Mouse (Mus musculus) forebrain, embryonic 13.5 days (tissue): ENCODE results near the gene Kdelc2. TPM values are rescaled to one million over a fixed set of nuclear protein-coding genes. Genes with fewer than 3 reads are reported as not detected.
A peak's percentile ranks its signal among the peaks of the same experiment; 100 is the strongest.

Source experiments
- ATAC-seq: fragments of 200-750 bp; cut with Nextera tagmentation; 2 replicates; pipeline ENCODE4 v1.8.0; 2017
- H3K27ac ChIP-seq: fragments of 300-500 bp; sonication (generic); 2 replicates; pipeline ENCODE4 v1.5.1; 2015; ENCODE audit warnings: inconsistent platforms, mild to moderate bottlenecking, moderate library complexity
- H3K27me3 ChIP-seq: fragments of 300-500 bp; sonication (generic); 2 replicates; pipeline ENCODE4 v1.6.1; 2015; ENCODE audit warnings: mild to moderate bottlenecking, inconsistent platforms
- H3K36me3 ChIP-seq: fragments of 300-500 bp; sonication (generic); 2 replicates; pipeline ENCODE4 v1.6.1; 2015; ENCODE audit warnings: mild to moderate bottlenecking, inconsistent platforms; ENCODE audit not compliant: poor library complexity, severe bottlenecking
- H3K4me1 ChIP-seq: fragments of 300-500 bp; sonication (generic); 2 replicates; pipeline ENCODE4 v1.6.1; 2015; ENCODE audit warnings: inconsistent platforms
- H3K4me2 ChIP-seq: fragments of 300-500 bp; sonication (generic); 2 replicates; pipeline ENCODE4 v1.6.1; 2015; ENCODE audit warnings: inconsistent platforms, mild to moderate bottlenecking, moderate library complexity
- H3K4me3 ChIP-seq: fragments of 300-500 bp; sonication (generic); 2 replicates; pipeline ENCODE4 v1.5.1; 2015; ENCODE audit warnings: mild to moderate bottlenecking, inconsistent platforms
- H3K9ac ChIP-seq: fragments of 300-500 bp; sonication (generic); 2 replicates; pipeline ENCODE4 v1.6.1; 2015; ENCODE audit warnings: mild to moderate bottlenecking, inconsistent platforms
- H3K9me3 ChIP-seq: fragments of 300-500 bp; sonication (generic); replicated peaks from 2 replicates; pipeline ENCODE4 v1.6.1; 2016; ENCODE audit warnings: inconsistent platforms
- WGBS: fragments of 180-500 bp; shearing (Covaris S2); methylation state at CpG from one replicate; pipeline ENCODE4 v1.1.7; 2015; 5-methylcytosine and 5-hydroxymethylcytosine counted together
- polyA plus RNA-seq: library from polyadenylated mRNA; unstranded; fragments of >200 nt; fragmentation: Nextera tagmentation; extraction: Ambion mirVana; gene quantifications from 2 replicates; pipeline ENCODE4 v1.2.1, GENCODE M21; 2015

Gene Kdelc2
- 4.3 and 4.9 TPM in 2 replicates for polyA plus RNA-seq

DNA sequence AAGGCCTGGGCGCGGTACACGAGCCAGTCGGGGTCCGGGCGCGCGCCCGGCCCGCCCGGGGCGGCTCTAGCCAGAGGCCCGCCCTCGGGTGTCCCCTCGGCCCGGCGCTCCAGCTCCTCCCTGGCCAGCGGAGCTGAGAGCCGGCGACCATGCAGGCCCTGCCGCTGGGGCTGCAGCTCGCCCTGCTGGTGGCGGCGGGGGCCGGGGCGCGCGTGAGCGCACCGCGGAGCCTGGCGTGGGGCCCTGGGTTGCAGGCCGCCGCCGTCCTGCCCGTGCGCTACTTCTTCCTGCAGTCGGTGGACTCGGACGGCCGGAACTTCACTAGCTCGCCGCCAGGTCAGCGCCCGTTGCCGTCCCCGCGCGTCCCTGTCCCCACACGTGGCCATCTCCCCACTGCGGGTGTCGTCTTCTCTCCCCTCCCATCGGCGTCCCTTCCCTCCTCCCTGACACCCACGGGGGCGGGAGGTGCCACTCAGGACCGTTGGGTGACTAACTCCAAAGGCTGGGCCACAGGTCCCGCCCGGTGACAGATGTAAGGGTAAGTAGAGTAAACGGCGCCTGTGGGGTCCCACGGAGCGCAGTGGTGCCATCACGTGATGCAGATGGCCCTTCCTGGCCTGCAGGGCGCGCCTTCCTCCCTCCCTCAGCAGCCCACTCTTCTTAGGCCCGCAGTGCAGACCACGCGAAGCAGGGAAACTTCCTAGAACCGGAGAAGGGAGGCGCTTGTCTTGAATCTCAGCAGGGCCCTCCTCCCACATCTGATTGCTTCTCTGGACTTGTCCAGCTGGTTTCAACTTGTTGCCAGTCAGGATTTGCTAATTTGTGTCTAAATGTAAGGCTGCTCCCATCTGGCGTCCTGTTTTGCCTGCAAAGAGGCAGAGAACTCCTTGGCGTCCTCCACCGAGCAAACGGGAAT is at the start of gene Kdelc2:
Gene Kdelc2, plus strand, starts transcription at position 75 of the 916 bp plus-strand sequence.
- Histone ChIP-seq H3K4me3 (peak within 1 kb of the TSS; percentile 66), H3K4me1 (peaks cover 8% of the 10 kb centered on the region; the same call in 1 of the 2 replicates), H3K36me3 (no peaks in the 10 kb centered on the region), H3K4me2 (peak within 1 kb of the TSS; percentile 97), H3K27me3 (no peaks in the 10 kb centered on the region), H3K27ac (peak within 1 kb of the TSS; percentile 75), H3K9me3 (no peaks in the 10 kb centered on the region), H3K9ac (peak within 1 kb of the TSS; percentile 82)
- WGBS, result under 1% methylated on average over 74 of the region's 75 CpGs
- ATAC-seq, result peak; percentile 96

DNA sequence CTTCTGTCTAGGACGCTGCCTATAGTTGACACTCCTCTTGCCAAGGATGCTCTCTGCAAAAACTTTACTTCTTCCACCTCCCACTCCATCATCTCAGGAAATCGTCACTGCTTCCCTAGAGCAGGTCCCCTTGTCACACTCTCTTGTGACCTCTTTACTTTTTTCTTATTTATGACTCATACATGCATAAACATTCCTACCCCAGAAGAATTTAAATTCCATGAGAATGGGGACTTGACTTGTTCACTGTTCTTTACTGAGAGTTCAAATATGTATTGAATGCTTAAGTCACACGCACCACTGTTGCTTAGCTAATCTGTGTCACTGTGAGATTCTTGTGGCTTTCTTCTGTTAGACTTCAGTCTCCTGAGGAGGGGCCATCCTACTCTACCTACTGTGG is 48.7 kb upstream of the Kdelc2 start:
- WGBS, result 79% methylated on average over 3 of the region's 3 CpGs
- no peak overlapping the region for H3K4me2 ChIP-seq
- ATAC-seq, result no peak

DNA sequence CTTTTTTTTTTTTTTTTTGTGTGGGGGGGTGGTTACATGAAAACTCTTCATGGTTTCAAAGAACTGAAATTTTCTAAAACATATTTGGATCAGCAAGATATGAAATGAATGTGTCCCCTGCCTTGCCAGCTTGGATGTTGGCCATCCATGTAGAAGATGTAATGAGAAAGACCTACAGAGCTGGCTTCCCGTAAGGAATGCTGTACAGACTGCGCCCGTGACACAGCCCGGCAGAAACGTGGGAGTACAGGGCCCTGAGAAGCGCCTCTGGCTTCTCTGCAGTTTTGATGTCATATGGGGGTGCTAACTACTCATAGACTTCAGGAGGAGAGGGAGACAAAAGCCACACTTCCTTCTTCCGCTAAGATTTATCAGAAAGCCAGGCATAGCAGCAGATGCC is 44.2 kb upstream of the Kdelc2 start:
- no peaks in the 10 kb centered on the region for H3K9me3 ChIP-seq
- no peak overlapping the region for H3K27ac ChIP-seq
- no peak for ATAC-seq
- no peak overlapping the region for H3K9ac ChIP-seq
- peaks cover 9% of the 10 kb centered on the region for H3K27me3 ChIP-seq
- H3K4me3 ChIP-seq, result no peak overlapping the region
- no peaks in the 10 kb centered on the region for H3K36me3 ChIP-seq
- WGBS, result 84% methylated on average over 7 of the region's 7 CpGs
- peaks cover 8% of the 10 kb centered on the region; the same call in 1 of the 2 replicates for H3K4me1 ChIP-seq
- H3K4me2 ChIP-seq, result no peak overlapping the region

More for the DNA sequence above, 48.7 kb upstream of the Kdelc2 start:
- no peak overlapping the region for H3K27ac ChIP-seq
- no peak overlapping the region for H3K9ac ChIP-seq
- no peak overlapping the region for H3K4me3 ChIP-seq
- H3K36me3 ChIP-seq, result no peaks in the 10 kb centered on the region
- no peaks in the 10 kb centered on the region for H3K27me3 ChIP-seq
- no peaks in the 10 kb centered on the region for H3K4me1 ChIP-seq
- no peaks in the 10 kb centered on the region for H3K9me3 ChIP-seq

DNA sequence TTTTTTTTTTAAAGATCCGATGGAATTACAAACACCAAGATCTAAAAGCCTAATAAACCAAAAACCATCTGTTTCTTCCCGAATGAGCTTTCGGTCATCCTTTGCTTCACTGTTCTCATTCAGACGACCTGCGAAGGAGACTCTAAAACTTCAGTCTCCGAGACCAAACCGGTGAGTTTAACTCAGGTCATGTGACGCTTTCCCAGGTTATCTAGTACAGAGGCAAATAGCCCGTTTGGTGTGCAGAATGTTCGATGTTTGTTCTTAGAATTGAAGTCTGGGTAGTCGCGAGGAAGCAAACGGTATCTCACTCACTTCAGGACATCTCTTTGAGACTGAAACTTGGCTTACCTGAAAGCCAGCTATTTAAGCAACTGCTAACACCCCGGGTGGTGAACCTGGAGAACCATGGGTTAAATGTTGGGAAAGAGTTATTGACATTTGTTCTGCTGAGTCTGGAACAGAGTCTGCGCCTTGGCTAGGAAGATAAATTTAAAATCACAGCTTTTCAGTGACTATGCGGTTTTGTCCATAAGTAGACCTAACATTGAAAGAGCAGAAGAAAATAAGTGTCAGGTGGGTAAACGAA is 43.4 kb upstream of the Kdelc2 start:
- WGBS, result 52% methylated on average over 17 of the region's 17 CpGs
- no peak for ATAC-seq
- peak overlapping the region; percentile 46; the same call in 1 of the 2 replicates for H3K9ac ChIP-seq

DNA sequence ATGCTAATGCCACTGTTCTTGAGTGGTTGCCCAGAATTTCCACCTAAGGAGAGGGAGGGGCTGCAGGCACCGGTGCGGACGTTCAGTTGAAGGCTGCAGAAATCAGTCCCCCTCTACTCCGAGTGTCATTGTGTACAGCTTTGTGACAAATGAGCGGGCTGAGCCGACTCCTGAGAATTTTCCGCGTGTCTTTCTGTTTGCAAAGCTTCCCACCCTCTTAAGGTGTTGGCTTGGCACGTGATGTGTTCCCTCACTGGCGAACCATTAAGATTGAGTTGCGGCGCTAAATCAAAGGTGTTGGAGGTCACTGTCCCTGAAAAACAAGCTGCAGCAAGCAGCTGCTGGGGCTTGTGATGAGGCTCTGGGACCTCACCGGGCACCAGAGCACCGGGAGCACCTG is 42.9 kb upstream of the Kdelc2 start:
- Histone ChIP-seq H3K4me2 (peak overlapping the region; percentile 71), H3K27ac (no peak overlapping the region), H3K4me3 (peak overlapping the region; percentile 39), H3K27me3 (peaks cover 9% of the 10 kb centered on the region), H3K9ac (peak overlapping the region; percentile 46), H3K4me1 (peaks cover 8% of the 10 kb centered on the region; the same call in 1 of the 2 replicates), H3K9me3 (no peaks in the 10 kb centered on the region), H3K36me3 (no peaks in the 10 kb centered on the region)
- ATAC-seq, result no peak
- 15% methylated on average over 14 of the region's 14 CpGs for WGBS

More for the DNA sequence above, 43.4 kb upstream of the Kdelc2 start:
- Histone ChIP-seq H3K4me1 (peaks cover 8% of the 10 kb centered on the region; the same call in 1 of the 2 replicates), H3K27ac (no peak overlapping the region), H3K27me3 (peaks cover 9% of the 10 kb centered on the region), H3K36me3 (no peaks in the 10 kb centered on the region), H3K9me3 (no peaks in the 10 kb centered on the region), H3K4me3 (peak overlapping the region; percentile 39), H3K4me2 (peak overlapping the region; percentile 71)

DNA sequence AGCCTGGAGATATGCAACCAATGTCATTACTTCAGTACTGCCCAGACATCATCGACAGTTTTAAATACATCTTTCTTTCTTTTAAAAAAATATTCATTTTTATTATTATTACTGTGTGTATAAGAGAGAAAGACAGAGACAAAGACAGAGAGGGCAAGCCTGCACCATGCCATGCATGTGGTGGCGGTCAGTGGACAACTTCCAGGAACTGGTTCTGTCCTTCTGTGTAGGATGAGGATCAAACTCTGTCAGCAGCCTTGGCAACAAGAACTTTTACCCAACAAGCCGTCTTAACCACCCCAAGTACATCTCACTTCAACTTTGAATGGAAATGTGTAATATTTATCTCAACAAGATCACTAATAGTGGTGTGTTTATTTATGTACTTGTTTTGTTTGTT is 41.8 kb upstream of the Kdelc2 start:
- Histone ChIP-seq H3K9ac (no peak overlapping the region), H3K4me3 (no peak overlapping the region), H3K9me3 (no peaks in the 10 kb centered on the region), H3K4me2 (no peak overlapping the region), H3K36me3 (no peaks in the 10 kb centered on the region), H3K27me3 (peaks cover 9% of the 10 kb centered on the region), H3K4me1 (peaks cover 8% of the 10 kb centered on the region; the same call in 1 of the 2 replicates), H3K27ac (no peak overlapping the region)
- 90% methylated on average over 3 of the region's 3 CpGs for WGBS
- no peak for ATAC-seq

DNA sequence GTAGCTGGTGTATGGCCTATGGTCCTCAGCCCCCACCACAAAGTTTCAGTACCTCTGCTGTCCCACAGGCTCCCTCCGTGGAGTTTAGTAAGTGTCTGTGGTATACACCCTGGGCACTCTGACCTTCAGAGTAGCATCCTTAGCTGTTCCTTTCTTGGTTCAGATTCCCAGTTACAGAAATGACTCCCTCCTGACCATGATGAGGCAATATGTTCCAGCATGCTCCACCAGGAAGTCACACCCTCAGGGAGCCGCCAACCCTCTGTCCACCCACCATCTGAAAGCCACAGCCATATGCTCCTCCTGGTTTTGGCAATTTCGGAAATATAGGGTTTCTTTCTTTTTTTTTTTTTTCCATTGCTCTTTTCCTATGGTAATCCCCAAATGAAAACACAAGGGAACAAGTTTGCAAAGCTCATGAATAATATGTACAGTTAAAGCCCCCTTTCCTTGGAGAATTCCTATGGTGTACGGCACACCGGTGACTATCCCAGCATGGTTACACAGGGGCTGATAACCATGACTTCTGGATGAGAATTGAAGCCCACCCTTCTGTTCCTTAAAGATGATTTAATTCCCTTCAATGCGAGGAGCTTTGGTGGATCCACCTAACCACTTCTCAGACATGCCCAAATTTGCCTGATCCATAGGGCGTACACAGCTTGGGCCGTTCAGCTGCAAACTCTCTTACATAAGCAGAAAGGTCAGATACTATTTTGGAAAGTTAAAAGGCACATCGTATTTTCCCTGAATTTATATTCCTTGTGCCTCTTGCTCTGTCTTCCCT is 39.0 kb upstream of the Kdelc2 start:
- H3K4me3 ChIP-seq, result no peak overlapping the region
- H3K4me2 ChIP-seq, result no peak overlapping the region
- H3K36me3 ChIP-seq, result no peaks in the 10 kb centered on the region
- H3K9me3 ChIP-seq, result no peaks in the 10 kb centered on the region
- no peak overlapping the region for H3K9ac ChIP-seq
- H3K4me1 ChIP-seq, result peaks cover 8% of the 10 kb centered on the region; the same call in 1 of the 2 replicates
- no peak overlapping the region for H3K27ac ChIP-seq
- WGBS, result 90% methylated on average over 9 of the region's 9 CpGs
- peaks cover 9% of the 10 kb centered on the region for H3K27me3 ChIP-seq
- no peak for ATAC-seq

DNA sequence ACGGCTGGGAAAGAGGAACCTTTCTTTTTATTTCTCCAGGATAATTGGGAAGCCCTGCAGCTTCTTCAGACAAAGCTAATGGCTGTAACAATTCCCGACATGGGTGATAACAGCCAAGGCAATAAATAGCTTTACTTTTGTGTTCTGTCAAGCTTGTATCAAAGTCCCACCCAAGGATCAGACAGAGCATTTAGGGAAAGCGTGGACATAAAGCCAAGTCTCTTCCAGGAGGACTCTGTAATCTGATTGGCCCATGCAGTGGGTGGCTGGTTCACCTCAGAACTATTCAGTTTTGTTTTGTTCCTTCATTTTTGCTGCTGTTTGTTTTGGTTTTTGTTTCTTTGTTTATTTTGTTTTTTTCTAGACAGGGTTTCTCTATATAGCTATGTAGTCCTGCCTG is 38.1 kb upstream of the Kdelc2 start:
- no peak overlapping the region for H3K4me3 ChIP-seq
- H3K27me3 ChIP-seq, result peaks cover 9% of the 10 kb centered on the region
- H3K27ac ChIP-seq, result no peak overlapping the region
- H3K9ac ChIP-seq, result no peak overlapping the region
- H3K9me3 ChIP-seq, result 0 out of 2 replicates have a peak, but pooled peaks cover 4% of the 10 kb centered on the region
- no peaks in the 10 kb centered on the region for H3K36me3 ChIP-seq
- ATAC-seq, result no peak
- WGBS, result 62% methylated on average over 3 of the region's 3 CpGs
- peaks cover 5% of the 10 kb centered on the region; the same call in 1 of the 2 replicates for H3K4me1 ChIP-seq
- no peak overlapping the region for H3K4me2 ChIP-seq

DNA sequence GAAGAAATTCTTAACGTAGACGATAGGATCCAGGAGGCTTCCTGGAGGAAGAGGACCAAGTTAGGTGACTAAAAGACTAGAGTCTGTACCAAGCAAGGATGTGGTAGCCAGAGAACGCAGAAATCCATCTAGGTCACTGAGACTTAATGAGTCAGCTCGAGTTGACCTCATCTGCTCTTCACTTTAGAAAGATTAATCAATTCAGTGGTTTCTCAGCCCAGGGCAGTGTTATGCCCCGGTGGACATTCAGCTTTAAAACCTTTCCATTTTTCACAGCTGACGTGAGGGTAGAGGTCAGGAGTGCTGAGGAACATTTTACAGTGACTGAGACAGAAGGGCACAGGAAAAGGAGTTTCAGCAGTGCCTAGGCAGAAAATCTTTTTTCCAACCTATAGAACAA is 37.4 kb upstream of the Kdelc2 start:
- Histone ChIP-seq H3K4me2 (no peak overlapping the region), H3K4me3 (no peak overlapping the region), H3K36me3 (no peaks in the 10 kb centered on the region), H3K27ac (no peak overlapping the region), H3K9me3 (0 out of 2 replicates have a peak, but pooled peaks cover 4% of the 10 kb centered on the region), H3K4me1 (no peaks in the 10 kb centered on the region), H3K9ac (no peak overlapping the region), H3K27me3 (peaks cover 5% of the 10 kb centered on the region)
- ATAC-seq, result no peak
- 83% methylated on average over 6 of the region's 6 CpGs for WGBS

DNA sequence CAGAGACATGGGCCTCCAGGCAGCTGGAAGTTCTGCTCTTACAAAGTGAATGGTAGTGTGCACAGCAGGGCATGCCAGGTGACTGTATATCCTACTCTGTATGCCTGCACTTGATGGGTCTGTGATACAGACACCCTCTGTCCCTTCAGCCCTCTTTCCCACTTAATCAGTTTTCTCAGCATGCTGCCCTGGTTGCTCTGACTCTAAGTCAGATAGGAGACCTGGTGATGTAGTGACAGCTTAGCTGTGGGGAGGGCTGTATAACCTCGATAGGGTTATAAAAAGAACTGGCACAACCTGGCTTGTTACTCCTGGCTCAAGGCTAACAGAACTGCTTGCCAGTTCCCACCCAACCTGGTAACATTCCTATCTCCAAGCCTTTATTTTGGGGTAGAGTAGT is 34.6 kb upstream of the Kdelc2 start:
- H3K4me2 ChIP-seq, result no peak overlapping the region
- no peaks in the 10 kb centered on the region; the same call in 1 of the 2 replicates for H3K27me3 ChIP-seq
- H3K4me3 ChIP-seq, result no peak overlapping the region
- no peaks in the 10 kb centered on the region for H3K4me1 ChIP-seq
- no peak overlapping the region for H3K9ac ChIP-seq
- no peaks in the 10 kb centered on the region for H3K36me3 ChIP-seq
- ATAC-seq, result no peak
- H3K9me3 ChIP-seq, result 0 out of 2 replicates have a peak, but pooled peaks cover 4% of the 10 kb centered on the region
- H3K27ac ChIP-seq, result no peak overlapping the region
- 93% methylated on average over 1 of the region's 1 CpGs for WGBS

DNA sequence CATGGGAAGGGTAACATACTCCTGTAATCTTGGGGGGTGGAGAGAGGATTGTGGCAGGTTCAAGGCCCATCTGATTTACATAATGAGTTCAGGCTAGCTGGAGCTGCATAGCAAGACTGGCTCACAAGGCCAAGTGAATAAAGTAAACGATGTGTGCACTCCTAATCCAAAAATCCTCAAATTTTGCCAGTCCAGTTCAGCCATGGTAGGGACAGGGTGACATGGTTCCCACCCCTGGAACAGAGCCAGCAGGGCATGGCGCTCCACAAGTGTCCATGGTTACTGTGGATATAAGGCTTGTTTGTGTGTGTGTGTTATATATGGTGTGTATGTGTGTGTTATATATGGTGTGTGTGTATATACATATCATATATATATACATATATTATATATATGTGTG is 33.5 kb upstream of the Kdelc2 start:
- WGBS, result 79% methylated on average over 2 of the region's 2 CpGs
- no peak for ATAC-seq

More for the DNA sequence above, 33.5 kb upstream of the Kdelc2 start:
- H3K27ac ChIP-seq, result no peak overlapping the region
- H3K4me2 ChIP-seq, result no peak overlapping the region
- H3K9ac ChIP-seq, result no peak overlapping the region
- H3K27me3 ChIP-seq, result no peaks in the 10 kb centered on the region; the same call in 1 of the 2 replicates
- H3K4me3 ChIP-seq, result no peak overlapping the region
- H3K36me3 ChIP-seq, result no peaks in the 10 kb centered on the region
- H3K4me1 ChIP-seq, result no peaks in the 10 kb centered on the region
- 0 out of 2 replicates have a peak, but pooled peaks cover 4% of the 10 kb centered on the region for H3K9me3 ChIP-seq
